Mouse (Mus musculus) brain, embryonic 14.5 days (tissue): ENCODE measurements around the gene Lmo7.

Experiments used
- CTCF ChIP-seq: fragments of 200-500 bp; IDR thresholded peaks from 2 replicates; pipeline ENCODE4 v1.5.1; 2012; ENCODE audit warnings: inconsistent platforms, mild to moderate bottlenecking, moderate library complexity, borderline replicate concordance; ENCODE audit not compliant: insufficient read depth, insufficient read length; ENCODE audit errors: extremely low read depth
- POLR2A ChIP-seq: fragments of 200-500 bp; IDR thresholded peaks from 2 replicates; pipeline ENCODE4 v1.6.1; 2012; ENCODE audit warnings: mild to moderate bottlenecking, inconsistent platforms, borderline replicate concordance; ENCODE audit not compliant: poor library complexity, insufficient read depth, insufficient read length, severe bottlenecking; ENCODE audit errors: extremely low read depth

DNA sequence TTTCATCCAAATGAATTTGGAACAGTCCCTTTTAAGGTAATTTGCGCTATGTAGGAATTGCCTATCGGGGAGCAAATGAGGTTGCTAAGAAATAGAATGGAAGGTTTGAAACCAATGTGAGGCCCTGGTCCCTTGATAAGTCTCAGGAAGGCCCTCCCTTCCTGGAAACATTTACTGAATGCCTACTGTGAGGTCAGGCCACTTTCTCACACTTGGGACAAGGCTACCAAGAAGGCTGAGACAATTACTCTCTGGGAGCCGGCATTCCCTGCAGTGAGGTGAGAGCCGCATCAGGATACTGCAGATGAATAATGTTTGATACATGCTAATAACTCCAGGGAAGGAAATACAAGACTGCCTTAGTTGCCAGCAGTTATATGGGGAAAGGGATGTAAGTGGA lies 93.1 kb downstream of the Lmo7 start:
- TF ChIP-seq CTCF (no peak), POLR2A (no peak)
